Comparison of ENCODE assay signal across 8 mouse cellular contexts in the genomic region with DNA sequence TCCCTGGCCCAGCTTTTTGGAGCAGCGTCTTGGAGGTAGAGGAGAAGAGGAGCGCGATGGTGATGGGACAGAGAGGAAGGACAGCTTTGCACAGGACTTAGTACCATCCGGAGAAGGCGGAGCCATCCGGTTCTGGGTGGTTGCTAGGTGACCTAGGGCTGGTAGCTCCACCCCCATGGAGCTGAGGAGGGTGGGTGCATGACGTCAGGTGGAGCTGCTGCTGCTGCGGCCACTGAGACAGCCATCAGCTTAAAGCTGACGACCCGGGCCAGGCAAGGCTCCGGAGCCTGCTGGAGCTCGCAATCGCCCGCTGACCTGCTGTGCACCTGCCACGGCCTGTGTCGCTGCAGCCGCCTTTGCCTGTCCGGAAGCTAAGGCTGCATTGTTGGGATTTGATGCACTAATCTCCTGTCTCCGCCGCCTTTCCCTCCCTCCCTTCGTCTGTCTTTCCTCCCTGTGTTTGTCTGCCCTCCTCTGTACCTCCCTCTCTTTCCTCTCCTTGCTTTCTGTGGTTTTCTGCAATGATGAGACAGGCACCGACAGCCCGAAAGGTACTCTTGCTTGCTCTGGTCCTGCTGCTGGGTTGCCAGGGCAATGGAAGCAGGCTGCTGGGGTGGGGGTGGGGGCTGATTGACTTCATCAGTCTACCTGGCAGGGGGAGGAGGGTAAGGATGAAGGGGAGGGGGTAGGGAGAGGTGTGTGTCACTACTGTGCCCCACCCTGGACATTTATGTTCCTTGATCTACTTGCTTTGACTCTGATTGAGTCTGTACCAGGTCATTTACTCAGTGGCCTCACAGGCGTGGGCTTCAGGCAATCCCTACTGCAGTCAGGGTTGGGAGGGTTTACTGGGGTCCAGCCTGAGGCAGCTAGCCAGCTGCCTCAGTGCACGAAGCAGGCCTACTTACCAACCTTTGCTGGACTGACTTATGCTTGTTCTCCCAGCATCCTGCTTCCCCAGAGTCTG. TPM values are rescaled to one million over a fixed set of nuclear protein-coding genes. Genes with fewer than 3 reads are reported as not detected.
A peak's percentile ranks its signal among the peaks of the same experiment; 100 is the strongest.
DNase-seq lines count a peak whose midpoint lies in the region; ATAC-seq lines count a peak whose summit lies in the region.

No protein-coding gene starts in this region.

- intact Hi-C loops in gastrocnemius, postnatal 14 days (cut with DNase I; ENCODE audit: low total_unique reads), result no loop called here

- peak; percentile 32 for ATAC-seq in activated CD4-positive, CD25-positive, alpha-beta regulatory T cell, adult 4 months
- peak; percentile 63 for ATAC-seq in inflammation-experienced regulatory T-cells, adult 6 months

- DNase-seq in cerebellum, postnatal 4 days (ENCODE audit: low spot score in 2 of 2), result peak; percentile 50 to 80
- peak; percentile 69 for DNase-seq in gastrocnemius, postnatal 14 days
- DNase-seq in left cerebral cortex, adult 18-20 months (ENCODE audit: low spot score in 2 of 2), result peak; percentile 89 to 90
- DNase-seq in lung, postnatal 25 days (ENCODE audit: low spot score), result peak; percentile 37
- peak; percentile 87 to 91 for DNase-seq in right cerebral cortex, adult 2 months (ENCODE audit: low spot score in 2 of 2)
- no peak for DNase-seq in urinary bladder, postnatal 25 days (ENCODE audit: low spot score)

RNA-seq across cellular contexts. Expression of gene Dctn1, which starts 20.5 kb away (rescaled TPM):
- 10 to 100 TPM; 12.7 to 24.6 TPM for polyA plus RNA-seq in activated CD4-positive, CD25-positive, alpha-beta regulatory T cell, adult 4 months (2017; shearing (Covaris generic))
- total RNA-seq in gastrocnemius, postnatal 14 days (2021), result 100 to 1,000 TPM; 116 to 120 TPM
- 10 to 100 TPM; 15.5 to 21.0 (median 16.1) TPM for polyA plus RNA-seq in inflammation-experienced regulatory T-cells, adult 6 months (2017; shearing (Covaris generic))
- 100 to 1,000 TPM; 369 to 374 TPM for total RNA-seq in left cerebral cortex, adult 18-20 months (2021)

RNA-seq across cellular contexts. Expression of gene 1700003E16Rik, which starts 30.0 kb away (rescaled TPM):
- not detected for polyA plus RNA-seq in activated CD4-positive, CD25-positive, alpha-beta regulatory T cell, adult 4 months (2017; shearing (Covaris generic))
- total RNA-seq in gastrocnemius, postnatal 14 days (2021), result not detected
- polyA plus RNA-seq in inflammation-experienced regulatory T-cells, adult 6 months (2017; shearing (Covaris generic)), result not detected
- total RNA-seq in left cerebral cortex, adult 18-20 months (2021), result 10 to 100 TPM; 33.9 to 35.7 TPM

RNA-seq across cellular contexts. Expression of gene Wdr54, which starts 30.0 kb away (rescaled TPM):
- under 1 TPM in 1 of 2 experiments, not detected in 1; 0.73 TPM for polyA plus RNA-seq in activated CD4-positive, CD25-positive, alpha-beta regulatory T cell, adult 4 months (2017; shearing (Covaris generic))
- 1 to 10 TPM; 1.2 to 2.0 TPM for total RNA-seq in gastrocnemius, postnatal 14 days (2021)
- under 1 TPM in 2 of 3 experiments, not detected in 1; 0.19 to 0.48 TPM for polyA plus RNA-seq in inflammation-experienced regulatory T-cells, adult 6 months (2017; shearing (Covaris generic))
- total RNA-seq in left cerebral cortex, adult 18-20 months (2021), result 10 to 100 TPM; 33.0 to 33.3 TPM

RNA-seq across cellular contexts. Expression of gene Slc4a5, which starts 33.5 kb away (rescaled TPM):
- under 1 TPM; 0.48 to 0.76 TPM for polyA plus RNA-seq in activated CD4-positive, CD25-positive, alpha-beta regulatory T cell, adult 4 months (2017; shearing (Covaris generic))
- not detected for total RNA-seq in gastrocnemius, postnatal 14 days (2021)
- under 1 TPM in 2 of 3 experiments, not detected in 1; 0.49 to 0.59 TPM for polyA plus RNA-seq in inflammation-experienced regulatory T-cells, adult 6 months (2017; shearing (Covaris generic))
- under 1 TPM; 0.09 to 0.21 TPM for total RNA-seq in left cerebral cortex, adult 18-20 months (2021)

RNA-seq across cellular contexts. Expression of gene Rtkn, which starts 50.9 kb away (rescaled TPM):
- not detected for polyA plus RNA-seq in activated CD4-positive, CD25-positive, alpha-beta regulatory T cell, adult 4 months (2017; shearing (Covaris generic))
- 10 to 100 TPM; 13.0 to 16.5 TPM for total RNA-seq in gastrocnemius, postnatal 14 days (2021)
- polyA plus RNA-seq in inflammation-experienced regulatory T-cells, adult 6 months (2017; shearing (Covaris generic)), result 1 to 10 TPM in 1 of 3 experiments, not detected in 2; 3.7 TPM
- 10 to 100 TPM; 88.3 to 88.8 TPM for total RNA-seq in left cerebral cortex, adult 18-20 months (2021)

Comparison
In these comparisons a context has a peak if more than half of its experiments do, and no peak if none do; other contexts are left out.
1. RNA of gene 1700003E16Rik, which starts 30.0 kb away (total RNA-seq): 33.9 to 35.7 TPM in left cerebral cortex, adult 18-20 months; not detected in gastrocnemius, postnatal 14 days; every median in the first group is over 10 times any median in the second.
2. RNA of gene Wdr54, which starts 30.0 kb away (total RNA-seq): 33.0 to 33.3 TPM in left cerebral cortex, adult 18-20 months; 1.2 to 2.0 TPM in gastrocnemius, postnatal 14 days; every median in the first group is over 10 times any median in the second.